Mouse (Mus musculus) embryonic facial prominence, embryonic 13.5 days (tissue): ENCODE measurements around the gene Artn. TPM values are rescaled to one million over a fixed set of nuclear protein-coding genes. Genes with fewer than 3 reads are reported as not detected.

Source experiments
- ATAC-seq: fragments of 200-750 bp; cut with Nextera tagmentation; 2 replicates; pipeline ENCODE4 v1.8.0; 2017; ENCODE audit warnings: low read depth; ENCODE audit not compliant: insufficient number of reproducible peaks, insufficient read depth, low FRiP score, low TSS enrichment
- H3K27ac ChIP-seq: fragments of 300-500 bp; sonication (generic); 2 replicates; pipeline ENCODE4 v1.5.1; 2015; ENCODE audit warnings: moderate library complexity, mild to moderate bottlenecking, inconsistent platforms
- H3K27me3 ChIP-seq: fragments of 300-500 bp; sonication (generic); 2 replicates; pipeline ENCODE4 v1.6.1; 2015; ENCODE audit warnings: mild to moderate bottlenecking, inconsistent platforms
- H3K36me3 ChIP-seq: fragments of 300-500 bp; sonication (generic); 2 replicates; pipeline ENCODE4 v1.6.1; 2015; ENCODE audit warnings: mild to moderate bottlenecking, inconsistent platforms
- H3K4me1 ChIP-seq: fragments of 300-500 bp; sonication (generic); 2 replicates; pipeline ENCODE4 v1.6.1; 2015; ENCODE audit warnings: inconsistent platforms
- H3K4me2 ChIP-seq: fragments of 300-500 bp; sonication (generic); 2 replicates; pipeline ENCODE4 v1.6.1; 2015; ENCODE audit warnings: moderate library complexity, mild to moderate bottlenecking, inconsistent platforms
- H3K4me3 ChIP-seq: fragments of 300-500 bp; sonication (generic); 2 replicates; pipeline ENCODE4 v1.5.1; 2015; ENCODE audit warnings: mild to moderate bottlenecking, inconsistent platforms
- H3K9ac ChIP-seq: fragments of 300-500 bp; sonication (generic); 2 replicates; pipeline ENCODE4 v1.6.1; 2015; ENCODE audit warnings: mild to moderate bottlenecking, inconsistent platforms
- H3K9me3 ChIP-seq: fragments of 300-500 bp; sonication (generic); 2 replicates; pipeline ENCODE4 v1.6.1; 2016; ENCODE audit warnings: inconsistent platforms
- WGBS: fragments of 180-500 bp; shearing (Covaris S2); methylation state at CpG from one replicate; pipeline ENCODE4 v1.1.7; 2015; ENCODE audit warnings: mixed read lengths; 5-methylcytosine and 5-hydroxymethylcytosine counted together
- polyA plus RNA-seq: library from polyadenylated mRNA; unstranded; fragments of >200 nt; fragmentation: Nextera tagmentation; extraction: Ambion mirVana; gene quantifications from 2 replicates; pipeline ENCODE4 v1.2.1, GENCODE M21; 2015

The Artn gene
- polyA plus RNA-seq, 1 experiment from 2014 or later, result 3.1 TPM

GRCm38 (mm10) chr4:117887133-117887532 is 42.4 kb downstream of the Artn start, which contains the start of gene Atp6v0b:
TSS of gene Atp6v0b (minus strand) at chr4:117887333.
- Histone ChIP-seq H3K27ac (no peak within 1 kb of the TSS), H3K4me2 (peak within 1 kb of the TSS; percentile 92), H3K36me3 (peaks cover 27% of the 10 kb centered on the region), H3K27me3 (no peaks in the 10 kb centered on the region), H3K9ac (peak within 1 kb of the TSS; percentile 82), H3K9me3 (no peaks in the 10 kb centered on the region), H3K4me1 (peaks cover 36% of the 10 kb centered on the region), H3K4me3 (peak within 1 kb of the TSS; percentile 75)
- WGBS, result under 1% methylated on average over 37 of the region's 37 CpGs
- peak; percentile 83 for ATAC-seq

GRCm38 (mm10) chr4:117886644-117887043 is 42.9 kb downstream of the Artn start:
- 3% methylated on average over 21 of the region's 24 CpGs for WGBS
- H3K27ac ChIP-seq, result no peak overlapping the region
- H3K36me3 ChIP-seq, result peaks cover 27% of the 10 kb centered on the region

DNA sequence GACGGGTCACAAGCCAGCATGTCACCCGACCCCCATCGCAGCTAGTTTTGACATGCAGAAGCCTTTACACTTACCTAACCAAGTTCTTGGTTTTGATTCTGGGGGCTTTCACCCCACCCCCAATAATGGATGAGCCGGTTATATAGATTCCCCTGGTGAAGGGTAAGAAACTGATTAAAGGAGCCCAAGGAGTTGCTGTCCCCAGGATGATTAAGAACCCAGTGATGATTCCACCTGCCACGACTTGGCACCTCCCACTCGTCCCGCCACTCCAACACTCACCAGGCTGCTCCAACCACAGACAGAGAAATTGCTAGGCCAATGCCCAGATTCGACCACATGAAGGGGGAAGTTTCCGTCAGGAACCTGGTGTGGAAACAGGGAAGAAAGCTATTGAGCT is 43.6 kb downstream of the Artn start:
- peak overlapping the region; percentile 75 for H3K4me3 ChIP-seq
- peaks cover 39% of the 10 kb centered on the region for H3K4me1 ChIP-seq
- no peaks in the 10 kb centered on the region for H3K9me3 ChIP-seq
- no peaks in the 10 kb centered on the region for H3K27me3 ChIP-seq
- 84% methylated on average over 9 of the region's 9 CpGs for WGBS
- ATAC-seq, result no peak
- H3K36me3 ChIP-seq, result peaks cover 30% of the 10 kb centered on the region
- peak overlapping the region; percentile 92 for H3K4me2 ChIP-seq
- no peak overlapping the region for H3K27ac ChIP-seq
- peak overlapping the region; percentile 82 for H3K9ac ChIP-seq

More at GRCm38 (mm10) chr4:117886644-117887043, 42.9 kb downstream of the Artn start:
- peak overlapping the region; percentile 75 for H3K4me3 ChIP-seq
- peak overlapping the region; percentile 82 for H3K9ac ChIP-seq
- peak overlapping the region; percentile 92 for H3K4me2 ChIP-seq
- peaks cover 40% of the 10 kb centered on the region for H3K4me1 ChIP-seq
- no peaks in the 10 kb centered on the region for H3K9me3 ChIP-seq
- ATAC-seq, result no peak
- H3K27me3 ChIP-seq, result no peaks in the 10 kb centered on the region

DNA sequence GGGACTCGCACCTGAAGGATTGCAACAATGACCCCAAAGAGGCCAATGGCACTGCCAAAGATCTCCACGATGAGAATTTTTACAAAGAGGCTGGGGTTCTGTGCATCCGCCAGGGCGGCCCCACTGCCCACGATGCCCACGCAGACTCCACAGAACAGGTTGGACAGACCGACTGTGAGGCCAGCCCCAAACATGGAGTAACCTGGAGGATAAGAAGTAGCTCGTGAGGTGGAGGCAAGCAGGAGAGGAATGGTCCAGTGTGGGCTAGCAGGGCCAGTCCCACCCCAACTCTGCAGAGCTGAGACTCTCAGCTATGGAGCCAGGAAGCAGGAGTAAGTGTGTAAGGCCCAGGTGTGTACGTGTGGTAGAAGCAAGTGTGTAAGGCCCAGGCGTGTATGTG is 44.5 kb downstream of the Artn start:
- 92% methylated on average over 10 of the region's 10 CpGs for WGBS
- H3K27me3 ChIP-seq, result no peaks in the 10 kb centered on the region
- H3K36me3 ChIP-seq, result peaks cover 39% of the 10 kb centered on the region
- no peak for ATAC-seq
- H3K9ac ChIP-seq, result no peak overlapping the region
- no peaks in the 10 kb centered on the region for H3K9me3 ChIP-seq
- H3K27ac ChIP-seq, result no peak overlapping the region
- no peak overlapping the region for H3K4me2 ChIP-seq
- H3K4me1 ChIP-seq, result peaks cover 36% of the 10 kb centered on the region
- no peak overlapping the region for H3K4me3 ChIP-seq

DNA sequence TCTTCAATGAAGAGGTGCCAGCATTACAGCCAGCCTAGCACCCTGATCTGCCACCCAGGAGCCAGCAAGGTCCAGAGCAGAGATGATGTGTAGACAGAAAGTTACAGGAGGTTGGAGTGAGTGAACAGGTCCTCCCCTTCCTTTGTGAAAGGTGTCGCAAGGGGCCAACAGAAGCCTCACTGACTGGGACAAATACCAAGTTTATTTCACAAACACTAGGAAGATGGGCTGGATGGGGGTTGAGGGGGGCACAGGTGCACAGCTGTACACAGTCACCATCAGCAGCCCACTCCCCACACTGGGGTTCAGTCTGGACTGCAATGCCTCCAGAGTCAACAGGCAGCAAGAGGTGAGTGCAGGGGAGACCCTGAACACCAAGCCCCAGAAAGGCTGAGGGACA is 45.4 kb downstream of the Artn start:
- no peaks in the 10 kb centered on the region for H3K9me3 ChIP-seq
- H3K27me3 ChIP-seq, result no peaks in the 10 kb centered on the region
- H3K4me3 ChIP-seq, result peak overlapping the region; percentile 81
- H3K9ac ChIP-seq, result peak overlapping the region; percentile 88
- H3K36me3 ChIP-seq, result peaks cover 41% of the 10 kb centered on the region
- H3K4me2 ChIP-seq, result peak overlapping the region; percentile 76
- peaks cover 39% of the 10 kb centered on the region for H3K4me1 ChIP-seq
- ATAC-seq, result no peak
- H3K27ac ChIP-seq, result no peak overlapping the region
- WGBS, result 100% methylated on average over 1 of the region's 1 CpGs

DNA sequence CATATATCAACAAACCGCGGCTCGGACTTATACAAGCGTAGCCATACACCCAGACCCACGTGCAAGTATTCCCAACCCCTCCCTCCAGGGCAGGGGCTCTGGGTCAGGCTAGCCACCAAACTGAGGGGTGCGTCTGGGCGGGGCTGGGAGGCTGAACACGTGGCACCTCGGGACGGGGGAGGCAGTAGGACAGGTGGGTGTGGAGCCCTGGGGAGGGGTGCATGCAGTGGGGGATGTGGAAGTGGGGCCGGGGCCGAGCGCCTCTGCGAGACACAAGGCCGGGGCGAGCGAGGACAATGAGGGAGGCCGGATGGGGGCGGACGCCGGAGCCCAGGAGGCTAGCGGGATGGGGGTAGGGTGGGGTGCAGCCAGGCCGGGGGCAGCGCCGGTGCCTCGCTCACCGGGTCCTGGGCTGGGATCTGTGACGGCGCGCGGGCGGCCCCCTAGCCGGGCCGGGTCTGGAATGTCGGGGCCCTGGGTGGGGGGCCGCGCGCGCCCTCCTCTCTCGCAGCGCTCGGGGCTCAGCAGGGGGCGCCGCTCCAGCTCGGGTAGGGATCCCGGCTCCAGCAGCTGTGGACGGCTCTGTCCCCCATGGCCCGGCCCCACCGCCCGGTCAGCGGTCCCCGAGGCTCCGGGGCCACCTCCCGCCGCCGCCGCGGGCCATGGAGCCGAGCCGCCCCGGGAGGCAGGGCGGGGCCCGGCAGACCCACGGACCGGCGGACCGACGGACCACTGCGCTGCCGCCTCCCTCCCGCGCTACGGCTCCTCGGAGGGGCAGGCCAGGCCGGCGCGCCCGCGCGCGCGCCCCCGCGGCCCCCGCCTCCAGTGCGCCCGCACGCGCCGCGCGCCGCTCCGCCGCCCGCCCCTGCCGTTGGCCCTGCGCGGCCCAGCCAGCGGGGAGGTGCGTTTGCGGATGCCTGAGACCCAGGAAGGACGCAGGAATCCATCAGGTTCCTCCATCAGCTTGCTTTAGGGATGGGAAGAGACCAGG is 46.6 kb downstream of the Artn start, which contains the start of gene B4galt2:
Gene B4galt2, minus strand, starts transcription at position 787 of the 991 bp plus-strand sequence.
- Histone ChIP-seq H3K36me3 (peaks cover 47% of the 10 kb centered on the region), H3K4me1 (peaks cover 39% of the 10 kb centered on the region), H3K4me2 (peak within 1 kb of the TSS; percentile 76), H3K27ac (peak within 1 kb of the TSS; percentile 80), H3K9me3 (no peaks in the 10 kb centered on the region), H3K4me3 (peak within 1 kb of the TSS; percentile 81), H3K27me3 (no peaks in the 10 kb centered on the region), H3K9ac (peak within 1 kb of the TSS; percentile 88)
- WGBS, result 2% methylated on average over 49 of the region's 103 CpGs
- peak; percentile 63 for ATAC-seq

GRCm38 (mm10) chr4:117878703-117879102 is 50.9 kb downstream of the Artn start:
- peaks cover 17% of the 10 kb centered on the region for H3K4me1 ChIP-seq
- no peaks in the 10 kb centered on the region for H3K27me3 ChIP-seq
- H3K9ac ChIP-seq, result no peak overlapping the region
- no peak overlapping the region for H3K27ac ChIP-seq
- no peak overlapping the region for H3K4me2 ChIP-seq
- no peaks in the 10 kb centered on the region for H3K9me3 ChIP-seq
- no peak for ATAC-seq
- WGBS, result 81% methylated on average over 5 of the region's 5 CpGs
- H3K36me3 ChIP-seq, result peaks cover 71% of the 10 kb centered on the region
- no peak overlapping the region for H3K4me3 ChIP-seq

DNA sequence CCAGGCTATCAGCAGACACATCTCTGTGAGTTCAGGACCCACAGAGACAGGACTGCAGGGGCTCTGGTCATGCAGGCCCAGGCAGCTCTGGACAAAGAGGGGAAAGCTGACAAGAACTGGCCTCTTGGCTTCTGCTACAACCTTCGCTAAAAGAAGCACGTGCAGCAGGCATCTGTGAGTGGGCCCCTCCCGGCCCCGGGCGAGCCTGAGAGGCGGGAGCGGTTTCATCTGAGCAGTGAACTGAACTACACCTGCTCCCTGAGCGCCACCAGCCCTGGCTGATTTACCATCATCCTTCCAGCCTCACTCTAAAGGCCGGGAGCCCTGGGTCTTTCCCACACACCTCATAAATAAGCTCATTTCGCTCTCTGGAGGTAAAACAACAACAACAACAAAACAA is 51.3 kb downstream of the Artn start:
- H3K4me3 ChIP-seq, result no peak overlapping the region
- WGBS, result 70% methylated on average over 10 of the region's 10 CpGs
- no peak overlapping the region for H3K9ac ChIP-seq
- H3K27me3 ChIP-seq, result no peaks in the 10 kb centered on the region
- H3K36me3 ChIP-seq, result peaks cover 75% of the 10 kb centered on the region
- H3K4me1 ChIP-seq, result peaks cover 15% of the 10 kb centered on the region
- no peaks in the 10 kb centered on the region for H3K9me3 ChIP-seq
- H3K27ac ChIP-seq, result no peak overlapping the region
- H3K4me2 ChIP-seq, result no peak overlapping the region
- no peak for ATAC-seq

Other genes starting within 250 kb of the Artn start
- 73.0 and 77.1 TPM in 2 replicates for gene Dmap1, start 247.5 kb downstream of the Artn start, polyA plus RNA-seq
- not detected in 2 replicates for gene Gm12845, start 205.4 kb downstream of the Artn start, polyA plus RNA-seq
- not detected in 2 replicates for gene Klf17, start 164.1 kb downstream of the Artn start, polyA plus RNA-seq
- gene Slc6a9, start 95.3 kb downstream of the Artn start, polyA plus RNA-seq, result 12.7 and 12.9 TPM in 2 replicates
- gene Ccdc24, start 57.2 kb downstream of the Artn start, polyA plus RNA-seq, result 1.9 and 2.3 TPM in 2 replicates
- 33.8 and 38.7 TPM in 2 replicates for gene B4galt2, start 46.3 kb downstream of the Artn start, polyA plus RNA-seq
- 183 and 186 TPM in 2 replicates for gene Atp6v0b, start 42.4 kb downstream of the Artn start, polyA plus RNA-seq
- gene Dph2, start 37.7 kb downstream of the Artn start, polyA plus RNA-seq, result 19.2 and 20.2 TPM in 2 replicates
- 46.0 and 47.3 TPM in 2 replicates for gene Ipo13, start 14.8 kb downstream of the Artn start, polyA plus RNA-seq
- gene St3gal3, start 205.2 kb upstream of the Artn start, polyA plus RNA-seq, result 9.8 and 10.0 TPM in 2 replicates